Mouse (Mus musculus): ENCODE measurements around the gene Nampt.

Nampt gene

DNA sequence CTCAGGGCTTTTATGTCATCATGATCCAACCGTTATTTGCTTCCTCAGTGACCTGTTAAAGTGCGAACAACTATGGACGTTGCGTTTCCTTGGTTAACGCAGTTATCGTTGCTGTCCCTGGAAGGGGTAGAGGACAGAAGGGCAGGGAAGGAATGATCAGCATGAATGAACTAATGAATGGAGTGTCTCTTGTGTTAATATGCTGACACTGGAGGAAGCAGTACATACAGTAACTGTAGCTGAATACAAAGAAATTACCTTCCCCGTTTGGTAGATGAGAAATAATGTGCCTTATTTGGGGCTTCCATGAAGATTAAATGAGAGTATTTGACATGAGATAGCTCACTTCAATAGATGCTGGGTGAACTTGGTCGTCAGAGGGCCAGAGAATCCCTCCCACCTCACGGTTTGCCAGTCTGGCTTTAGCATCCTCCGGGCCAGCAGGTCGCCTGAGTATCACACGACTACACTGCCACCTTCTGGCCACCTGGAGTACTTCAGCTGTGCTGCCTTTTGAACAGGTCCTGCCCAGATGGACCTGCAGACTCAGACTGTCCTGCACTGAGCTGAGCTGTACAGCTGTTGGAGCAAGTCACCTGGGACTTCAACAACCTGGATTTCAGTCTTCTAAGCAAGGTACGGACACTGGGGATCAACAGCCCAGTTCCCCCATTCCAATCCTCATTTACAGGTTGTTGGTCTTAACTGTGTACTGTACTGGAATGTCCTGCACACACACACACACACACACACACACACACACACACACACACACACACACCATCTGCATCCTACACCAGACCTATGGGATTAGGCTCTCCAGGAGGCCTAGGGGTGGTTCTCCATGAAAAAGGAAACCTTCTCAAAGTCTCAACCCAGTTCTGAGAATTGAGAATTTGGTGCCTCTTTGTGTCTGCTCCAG lies 78.1 kb downstream of the Nampt start:
- DNase-seq (ENCODE audit: extremely low read depth, low read depth): peak; percentile 44

DNA sequence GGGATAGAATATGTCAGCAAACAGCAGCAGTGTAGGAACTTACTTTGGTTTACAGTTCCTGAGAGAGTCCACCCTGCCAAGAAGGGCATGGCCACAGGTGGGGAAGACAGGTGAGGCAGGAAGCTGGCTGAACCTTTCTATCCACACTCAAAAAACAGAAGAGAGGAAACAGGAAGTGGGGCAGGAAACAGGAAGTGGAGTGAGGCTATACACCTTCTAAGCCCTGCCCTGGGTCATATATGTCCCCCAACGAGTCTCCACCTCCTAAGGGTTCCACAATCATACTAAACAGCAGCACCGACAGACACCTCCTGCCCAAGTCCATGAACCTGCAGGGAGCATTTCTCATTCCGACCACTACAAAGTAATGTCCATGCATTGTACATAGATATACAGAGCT lies 81.7 kb downstream of the Nampt start:
- DNase-seq (ENCODE audit: extremely low read depth, low read depth): no peak
